Mouse (Mus musculus): ENCODE results near the gene Hspa1l.
A peak's percentile ranks its signal among the peaks of the same experiment; 100 is the strongest.
"Not testable (repeated sequence)": the region's sequence is repeated elsewhere in the genome, so short reads cannot be mapped to it uniquely, and the experiment has no call there.

Hspa1l gene

DNA sequence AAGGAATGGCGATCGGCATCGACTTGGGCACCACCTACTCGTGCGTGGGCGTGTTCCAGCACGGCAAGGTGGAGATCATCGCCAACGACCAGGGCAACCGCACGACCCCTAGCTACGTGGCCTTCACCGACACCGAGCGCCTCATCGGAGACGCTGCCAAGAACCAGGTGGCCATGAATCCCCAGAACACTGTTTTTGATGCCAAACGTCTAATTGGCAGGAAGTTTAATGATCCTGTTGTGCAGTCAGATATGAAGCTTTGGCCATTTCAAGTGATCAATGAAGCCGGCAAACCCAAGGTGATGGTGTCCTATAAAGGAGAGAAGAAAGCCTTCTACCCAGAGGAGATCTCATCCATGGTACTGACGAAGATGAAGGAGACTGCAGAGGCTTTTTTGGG lies 4.5 kb downstream of the Hspa1l start:
- DNase-seq = no peak

DNA sequence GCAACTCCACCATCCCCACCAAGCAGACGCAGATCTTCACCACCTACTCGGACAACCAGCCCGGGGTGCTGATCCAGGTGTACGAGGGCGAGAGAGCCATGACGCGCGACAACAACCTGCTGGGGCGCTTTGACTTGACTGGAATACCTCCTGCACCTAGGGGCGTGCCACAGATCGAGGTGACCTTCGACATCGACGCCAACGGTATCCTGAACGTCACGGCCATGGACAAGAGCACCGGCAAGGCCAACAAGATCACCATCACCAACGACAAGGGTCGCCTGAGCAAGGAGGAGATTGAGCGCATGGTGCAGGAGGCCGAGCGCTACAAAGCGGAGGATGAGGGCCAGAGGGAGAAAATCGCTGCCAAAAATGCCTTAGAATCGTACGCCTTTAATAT lies 5.7 kb downstream of the Hspa1l start:
- no peak for DNase-seq

DNA sequence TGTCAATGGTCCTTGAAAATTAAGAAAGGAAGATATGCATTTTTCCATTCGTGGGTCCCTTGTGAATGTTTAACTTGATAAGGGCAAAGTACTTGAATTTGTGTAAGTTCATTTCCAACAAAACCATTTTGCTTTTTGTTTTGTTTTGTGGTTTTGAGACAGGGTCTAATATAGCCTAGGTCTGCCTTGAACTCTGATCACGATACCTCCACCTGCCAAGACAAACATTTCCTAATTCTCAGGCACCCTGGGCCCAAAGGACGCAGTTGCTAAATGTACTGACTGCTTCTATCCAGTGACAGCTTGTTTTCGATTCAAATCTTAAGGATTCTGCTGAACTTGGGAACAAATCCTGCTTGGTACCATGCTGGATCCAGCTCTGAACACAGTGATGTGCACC lies 7.1 kb downstream of the Hspa1l start:
- DNase-seq = no peak

DNA sequence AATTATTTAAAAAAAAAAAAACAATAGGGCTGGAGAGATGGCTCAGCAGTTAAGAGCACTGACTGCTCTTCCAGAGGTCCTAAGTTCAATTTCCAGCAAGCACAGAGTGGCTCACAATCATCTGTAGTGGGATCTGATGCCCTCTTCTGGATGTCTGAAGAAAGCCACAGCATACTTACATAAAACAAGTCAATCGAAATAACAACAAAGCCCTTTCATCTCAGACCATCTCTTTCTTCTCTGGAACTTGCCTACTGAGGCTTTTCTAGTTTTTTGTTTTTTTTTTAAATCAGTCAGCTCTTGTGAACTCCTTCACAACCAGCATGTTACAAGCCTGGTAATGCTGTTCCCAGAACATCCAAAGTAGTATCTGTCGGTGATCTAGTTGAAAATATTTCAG lies 8.2 kb downstream of the Hspa1l start:
- peak; percentile 54 to 63 for DNase-seq

DNA sequence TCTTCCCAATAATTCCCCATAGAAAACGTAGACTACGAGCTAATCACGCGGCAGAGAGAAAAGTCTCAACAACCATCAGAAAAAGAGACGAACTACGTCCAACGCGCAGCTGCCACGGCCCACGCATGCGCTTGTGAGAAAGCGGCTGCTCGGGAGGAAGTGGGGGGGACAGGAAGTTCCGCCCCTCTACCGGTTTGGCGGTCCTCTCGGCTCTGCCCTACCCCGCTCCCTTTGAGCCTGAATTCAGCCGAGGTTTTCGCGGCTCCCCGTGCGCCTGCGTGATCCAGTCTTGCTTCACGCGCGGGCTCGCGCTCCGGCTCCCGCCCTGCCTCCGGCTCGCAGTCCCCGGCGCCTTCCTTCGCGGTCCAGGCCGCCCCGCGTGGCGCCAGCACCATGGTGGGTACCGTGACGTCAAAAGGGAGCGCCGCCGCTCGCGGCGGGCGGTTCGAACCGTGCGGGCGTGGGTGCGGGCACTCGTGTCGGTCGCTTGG lies 9.2 kb downstream of the Hspa1l start, which contains the start of gene Lsm2:
Lsm2 (plus strand) TSS at position 173 of the 491 bp plus-strand sequence.
- peak; percentile 92 to 96 for DNase-seq

DNA sequence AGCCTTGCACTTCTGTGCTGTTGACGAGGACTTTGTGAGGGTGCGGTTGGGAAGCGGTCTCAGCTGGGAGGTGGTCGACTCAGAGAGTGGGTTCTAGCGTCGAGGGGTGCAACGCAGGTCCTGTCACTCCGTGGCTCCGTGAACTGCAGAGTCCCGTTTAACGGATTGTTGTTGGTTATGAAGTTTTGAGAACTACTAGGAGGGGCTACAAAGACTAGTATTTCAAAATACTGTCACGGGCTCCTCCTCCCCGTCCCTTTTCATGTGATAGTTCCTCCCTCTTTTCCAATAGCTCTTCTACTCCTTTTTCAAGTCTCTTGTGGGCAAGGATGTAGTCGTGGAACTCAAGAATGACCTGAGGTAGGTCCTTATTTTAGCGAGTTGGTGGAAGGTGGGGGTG lies 9.8 kb downstream of the Hspa1l start:
- no peak for DNase-seq

DNA sequence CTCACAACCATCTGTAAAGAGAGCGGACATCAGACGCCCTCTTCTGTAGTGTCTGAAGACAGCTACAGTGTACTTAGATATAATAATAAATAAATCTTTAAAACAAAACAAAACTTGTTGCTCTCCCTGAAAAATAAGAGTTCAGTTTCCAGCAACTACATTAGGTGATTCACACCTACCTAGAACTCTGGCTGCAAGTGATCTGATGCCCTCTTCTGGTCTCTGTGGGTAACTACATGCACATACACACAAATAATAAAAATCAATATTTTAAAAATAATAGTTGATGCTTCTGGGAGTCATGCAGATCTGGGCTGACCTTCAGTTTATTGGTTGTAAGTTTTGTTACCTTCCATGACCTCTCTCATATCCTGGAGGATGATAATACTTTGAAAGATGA lies 11.7 kb downstream of the Hspa1l start:
- peak in 1 of 2 experiments; percentile 50 for DNase-seq

DNA sequence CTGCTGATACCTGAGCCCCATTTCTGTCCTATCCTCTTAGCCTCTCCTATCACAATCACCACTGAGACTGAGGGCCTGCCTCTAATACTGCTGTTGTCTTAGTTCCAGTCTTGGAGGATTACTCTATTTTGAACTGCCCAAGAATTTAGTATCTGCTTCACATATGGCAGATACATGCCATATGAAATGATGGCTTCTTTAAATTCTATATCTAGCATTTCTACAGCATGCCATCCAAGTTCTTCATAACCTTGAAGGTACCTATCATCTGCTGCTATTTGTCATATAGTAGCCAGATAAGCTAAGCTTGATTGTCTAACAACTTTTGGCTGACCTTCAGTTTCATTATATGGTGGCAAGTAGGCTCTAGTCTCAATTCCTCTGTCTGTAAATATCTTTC lies 22.2 kb downstream of the Hspa1l start:
- DNase-seq = no peak

DNA sequence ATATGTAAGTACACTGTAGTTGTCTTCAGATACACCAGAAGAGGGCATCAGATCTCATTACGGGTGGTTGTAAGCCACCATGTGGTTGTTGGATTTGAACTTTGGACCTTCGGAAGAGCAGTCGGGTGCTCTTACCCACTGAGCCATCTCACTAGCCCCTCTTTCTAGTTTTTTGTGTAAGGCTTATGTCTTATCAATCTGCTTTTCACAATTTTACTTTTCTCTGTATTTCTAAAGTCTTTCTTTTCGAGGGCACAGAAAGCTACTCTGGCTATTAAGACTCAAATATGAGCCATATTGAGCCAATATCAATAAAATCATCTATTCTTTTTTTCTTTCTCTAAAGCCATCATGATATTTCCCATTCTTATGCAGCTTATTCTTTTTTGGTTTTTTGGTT lies 22.7 kb downstream of the Hspa1l start:
- peak in 1 of 2 experiments; percentile 15 for DNase-seq

DNA sequence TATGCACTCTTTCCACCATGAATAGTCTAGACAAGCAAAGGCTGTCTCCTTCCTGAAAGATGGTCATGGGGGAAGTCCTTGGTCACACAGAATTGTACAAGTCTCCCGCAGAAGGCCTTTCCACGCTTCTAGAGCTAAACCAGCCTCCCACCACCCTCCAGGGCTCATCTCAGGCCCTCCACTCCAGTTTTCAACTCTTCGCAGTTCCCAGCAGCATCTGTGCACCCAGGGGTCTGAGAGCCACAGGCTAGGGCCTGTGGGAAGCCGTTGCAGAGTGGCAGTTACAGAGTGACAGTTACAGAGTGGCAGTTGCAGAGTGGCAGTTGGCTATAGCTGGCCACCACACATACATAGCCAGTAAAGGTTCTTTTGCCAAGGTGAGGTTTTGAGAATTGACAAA lies 23.4 kb downstream of the Hspa1l start:
- peak in 1 of 2 experiments; percentile 16 for DNase-seq

DNA sequence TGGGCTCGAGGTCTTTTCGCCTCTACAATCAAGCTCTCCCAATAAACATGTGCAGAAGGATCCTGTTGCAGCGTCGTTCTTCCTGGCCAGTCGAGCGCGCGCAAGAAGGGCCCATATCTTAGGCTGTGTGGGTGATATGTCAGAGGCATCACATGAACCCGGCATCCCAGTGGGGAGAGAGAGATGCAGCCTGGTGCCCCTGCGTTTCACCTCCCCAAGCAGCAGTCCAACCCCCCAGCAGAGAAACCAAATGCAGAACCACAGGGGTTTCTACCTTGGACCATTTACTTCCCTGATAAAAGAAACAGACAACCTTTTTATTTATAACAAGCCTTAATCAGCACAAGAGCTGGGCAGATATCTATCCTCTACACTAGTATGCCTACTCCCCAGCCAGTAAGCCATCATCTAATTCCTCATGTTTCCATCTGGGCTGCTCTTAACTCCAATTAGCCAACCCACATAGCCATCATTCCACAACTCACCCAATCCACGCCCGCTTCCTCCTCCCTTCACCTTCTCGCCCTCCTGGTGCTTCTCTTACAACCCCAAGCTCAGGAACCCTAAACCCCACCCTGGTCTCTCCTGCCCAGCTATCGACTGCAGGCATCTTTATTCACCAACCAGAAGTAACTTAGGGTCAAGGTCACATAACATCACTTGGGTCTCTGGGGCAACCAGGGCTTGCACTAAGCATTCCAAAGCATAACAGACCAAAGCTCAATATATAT lies 24.1 kb downstream of the Hspa1l start:
- peak in 1 of 2 experiments; percentile 26 for DNase-seq

DNA sequence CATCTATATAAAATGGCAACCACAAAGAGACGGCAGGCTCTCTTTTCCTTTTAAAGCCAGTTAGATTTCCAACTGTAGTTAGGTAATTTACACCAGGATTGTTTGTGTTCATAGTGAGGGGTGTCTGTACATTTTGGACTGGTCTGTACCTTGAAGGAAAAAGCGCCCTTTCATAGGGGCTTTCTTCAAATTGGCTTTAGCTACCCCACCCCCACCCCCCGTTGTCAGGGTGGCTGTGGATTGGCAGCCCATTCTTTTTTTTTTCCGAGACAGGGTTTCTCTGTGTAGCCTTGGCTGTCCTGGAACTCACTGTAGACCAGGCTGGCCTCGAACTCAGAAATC lies 24.6 kb downstream of the Hspa1l start:
- peak in 1 of 2 experiments; percentile 15 for DNase-seq

DNA sequence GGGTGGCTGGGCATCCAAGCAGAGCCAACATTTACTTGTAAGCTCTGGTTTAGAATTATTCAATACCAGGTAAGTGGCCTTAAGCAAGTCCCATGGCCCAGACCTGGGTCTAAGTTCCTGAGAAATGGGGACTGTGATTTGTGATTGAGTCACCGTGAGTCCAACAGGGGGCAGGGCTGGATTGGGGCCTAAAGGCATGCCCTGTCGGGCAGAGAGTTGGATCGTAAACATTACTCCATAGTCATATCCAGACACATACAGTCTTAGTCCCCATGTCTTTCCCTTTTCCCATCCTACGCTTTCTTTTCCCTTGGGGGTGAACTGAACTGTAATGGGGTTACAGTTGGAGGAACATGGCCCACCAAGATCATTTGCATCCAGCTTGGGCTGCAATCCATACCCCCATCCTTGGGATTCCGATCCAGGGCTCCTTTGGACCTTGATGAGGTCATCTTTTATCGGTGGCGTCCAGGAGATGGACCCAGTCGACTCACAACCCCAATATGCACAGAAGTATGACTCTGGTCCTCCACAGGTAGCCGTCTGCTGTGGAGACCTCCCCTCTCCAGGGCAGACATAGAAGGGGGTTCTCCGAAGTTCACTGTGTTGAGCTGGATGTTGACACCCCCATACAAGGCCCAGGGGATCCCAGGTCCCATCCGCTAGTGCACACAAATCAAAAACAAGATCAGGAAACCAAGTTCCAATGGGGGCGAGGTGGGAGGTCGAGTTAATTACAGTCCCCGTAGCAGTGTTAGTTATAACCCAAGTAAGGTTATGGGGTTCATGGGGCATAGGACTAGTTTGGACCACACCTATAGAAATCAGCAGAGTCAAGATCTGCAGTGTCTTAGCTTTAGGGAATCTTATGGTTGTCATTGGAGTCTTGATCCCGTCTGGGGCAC lies 26.3 kb downstream of the Hspa1l start:
- DNase-seq = no peak

DNA sequence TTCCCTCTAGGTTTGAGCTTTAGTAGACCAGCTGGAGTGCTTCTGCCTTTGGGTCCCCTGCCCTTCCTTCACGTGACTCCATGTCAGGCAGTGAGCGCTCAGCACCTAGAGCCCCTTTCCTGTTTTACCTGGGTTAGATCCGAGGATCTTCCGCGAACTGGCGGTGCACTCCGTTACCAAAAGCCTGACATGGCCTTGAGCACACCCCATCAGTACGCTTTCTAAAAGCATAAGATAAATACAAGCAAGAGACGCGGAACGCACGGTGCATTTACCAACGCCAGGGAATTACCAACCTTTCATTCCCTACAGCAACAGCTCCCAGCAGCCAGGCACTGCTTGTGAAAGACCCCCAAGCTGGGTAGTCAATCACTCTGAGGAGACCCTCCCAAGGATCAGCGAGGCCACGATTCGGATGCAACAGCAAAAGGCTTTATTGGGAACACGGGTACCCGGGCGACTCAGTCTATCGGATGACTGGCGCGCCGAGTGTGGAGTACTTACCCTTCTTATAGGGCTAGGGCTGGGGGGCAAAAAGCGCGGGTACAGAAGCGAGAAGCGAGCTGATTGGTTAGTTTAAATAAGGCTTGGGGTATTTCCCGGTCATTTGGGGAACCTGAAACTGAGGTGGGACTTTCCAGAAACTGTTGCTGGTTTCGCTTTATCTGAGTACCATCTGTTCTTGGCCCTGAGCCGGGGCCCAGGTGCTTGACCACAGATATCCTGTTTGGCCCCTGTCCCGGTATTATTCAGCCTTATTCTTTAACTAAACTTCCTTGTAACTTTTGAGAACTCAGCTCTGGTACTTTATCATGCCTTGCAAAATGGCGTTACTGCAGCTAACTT lies 27.6 kb downstream of the Hspa1l start:
- DNase-seq = not testable (repeated sequence)

DNA sequence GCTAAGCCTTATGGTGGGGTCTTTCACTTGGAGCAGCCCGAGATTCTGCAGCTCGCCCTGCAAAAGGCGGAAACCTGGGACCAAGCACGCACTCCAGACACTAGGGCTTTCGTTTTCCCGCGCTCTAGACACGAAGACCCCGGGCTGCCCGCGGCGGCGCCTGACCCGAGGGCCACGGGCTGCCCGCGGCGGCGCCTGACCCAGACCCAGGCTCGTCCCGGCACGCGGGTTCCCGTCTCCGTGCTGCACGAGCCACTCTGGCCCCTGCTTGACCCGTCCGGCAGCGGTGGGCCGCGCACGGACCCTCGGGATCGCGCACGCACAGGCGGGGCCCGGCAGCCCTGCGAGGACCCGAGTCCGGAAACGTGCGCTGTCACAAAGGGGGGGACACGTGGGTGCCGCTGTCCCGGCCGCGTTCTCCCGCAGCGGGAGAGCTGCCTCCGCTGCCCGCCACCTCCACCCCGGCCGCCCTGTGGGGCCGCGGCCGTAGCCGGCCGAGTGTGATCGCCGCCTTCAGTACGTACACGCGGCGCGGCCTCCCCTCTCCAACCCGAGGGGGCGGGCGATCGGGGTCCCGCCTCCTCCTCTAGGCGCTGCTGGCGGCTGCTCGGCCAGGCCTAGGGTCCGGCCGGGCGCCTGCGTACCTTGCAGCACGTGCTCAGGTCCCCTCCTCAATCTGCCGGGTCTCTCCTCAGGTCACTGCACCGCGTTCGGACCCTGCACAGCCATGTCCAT lies 28.4 kb downstream of the Hspa1l start, which contains the start of gene Vars:
Vars (plus strand) TSS at position 271 of the 735 bp plus-strand sequence.
- peak; percentile 85 to 93 for DNase-seq

DNA sequence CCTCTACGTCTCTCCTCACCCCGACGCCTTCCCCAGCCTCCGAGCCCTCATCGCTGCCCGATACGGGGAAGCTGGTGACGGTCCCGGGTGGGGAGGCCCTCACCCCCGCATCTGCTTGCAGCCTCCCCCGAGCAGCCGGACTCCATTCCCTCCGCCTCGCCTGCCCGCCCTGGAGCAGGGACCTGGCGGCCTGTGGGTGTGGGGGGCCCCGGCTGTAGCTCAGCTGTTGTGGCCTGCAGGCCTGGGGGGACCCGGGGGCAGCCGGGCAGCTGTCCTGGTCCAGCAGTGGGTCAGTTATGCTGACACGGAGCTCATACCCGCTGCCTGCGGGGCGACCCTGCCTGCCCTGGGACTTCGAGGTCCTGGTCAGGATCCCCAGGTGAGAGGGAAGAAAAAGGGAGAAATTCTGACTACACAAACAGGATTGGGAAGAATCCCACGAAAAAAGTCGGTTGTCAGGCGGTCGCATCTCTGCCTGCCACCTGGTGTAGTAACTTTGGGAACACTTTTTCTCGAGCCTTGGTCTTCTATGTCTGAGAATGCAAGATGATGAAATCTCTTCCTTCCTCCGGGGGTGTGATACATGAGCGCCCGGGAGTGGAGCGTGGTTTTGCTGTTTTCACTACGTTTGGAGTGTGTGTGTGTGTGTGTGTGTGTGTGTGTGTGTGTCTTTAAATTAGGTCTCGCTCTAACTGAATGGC lies 29.1 kb downstream of the Hspa1l start:
- DNase-seq = no peak

DNA sequence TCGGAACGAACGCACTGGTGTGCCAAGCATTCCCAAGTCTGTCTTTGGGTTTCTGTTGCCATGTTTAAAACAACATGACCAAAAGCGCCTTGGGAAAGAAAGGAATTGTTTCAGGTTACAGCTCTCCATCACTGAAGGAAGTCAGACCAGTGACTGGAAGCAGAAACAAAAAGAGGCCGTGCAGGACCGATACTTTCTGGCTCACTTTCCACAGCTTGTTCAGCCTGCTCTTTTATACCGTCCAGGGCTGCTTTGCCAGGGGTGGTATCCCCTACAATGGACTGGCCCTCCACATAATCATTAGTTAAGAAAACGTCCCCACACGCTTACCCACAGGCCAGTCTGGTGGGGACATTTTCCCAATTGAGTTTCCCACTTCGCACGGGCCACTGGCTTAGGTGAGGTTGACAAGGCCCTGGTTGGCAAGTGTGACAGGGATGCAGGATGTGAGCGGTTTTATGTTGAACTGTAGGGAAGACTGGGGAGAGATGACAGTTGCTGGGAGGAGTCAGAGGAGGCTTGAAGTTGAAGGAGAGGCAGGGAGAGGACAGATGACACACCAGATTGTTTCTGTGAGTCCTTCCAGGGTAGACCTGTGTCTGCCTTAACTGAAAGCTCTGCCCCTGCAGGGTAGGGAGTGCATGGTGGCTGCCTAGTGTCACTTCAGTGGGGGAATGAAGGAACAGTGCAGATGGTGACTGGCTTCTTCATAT lies 29.8 kb downstream of the Hspa1l start:
- DNase-seq = no peak

DNA sequence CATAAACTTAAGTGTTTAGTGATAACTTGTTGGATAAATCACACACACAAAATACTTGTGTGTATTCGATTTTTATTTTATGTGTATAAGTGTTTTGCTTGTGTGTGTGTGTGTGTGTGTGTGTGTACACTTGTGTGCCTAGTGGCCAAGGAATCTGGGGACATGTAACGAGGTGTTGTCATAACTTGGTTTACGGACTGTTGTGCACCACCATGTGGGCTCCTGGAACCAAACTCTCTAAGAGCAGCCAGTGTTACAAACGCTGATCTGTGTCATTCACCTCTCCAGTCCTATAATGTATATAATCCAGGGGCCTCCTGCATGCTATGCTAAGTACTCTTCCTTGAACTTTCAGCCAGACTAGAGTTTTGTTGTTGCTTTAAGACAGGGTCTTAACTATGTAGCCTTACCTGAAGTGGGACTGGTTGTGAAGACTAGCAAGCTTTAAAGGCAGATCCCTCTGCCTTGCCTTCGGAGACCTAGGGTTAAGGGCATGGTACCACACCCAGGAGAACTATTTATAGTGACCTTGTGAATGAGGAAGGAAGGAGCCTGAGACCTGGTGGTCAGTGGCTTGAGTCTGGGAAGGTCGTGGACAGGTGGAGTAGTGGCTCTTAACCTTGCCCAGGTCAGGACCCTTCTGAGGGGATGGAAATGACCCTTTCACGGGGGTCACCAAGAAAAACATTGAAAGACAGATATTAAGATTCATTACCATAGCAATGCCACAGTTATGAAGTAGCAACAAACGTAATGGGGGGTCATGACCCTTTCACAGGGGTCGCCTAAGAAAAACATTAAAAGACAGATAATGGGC lies 30.7 kb downstream of the Hspa1l start:
- DNase-seq = no peak

DNA sequence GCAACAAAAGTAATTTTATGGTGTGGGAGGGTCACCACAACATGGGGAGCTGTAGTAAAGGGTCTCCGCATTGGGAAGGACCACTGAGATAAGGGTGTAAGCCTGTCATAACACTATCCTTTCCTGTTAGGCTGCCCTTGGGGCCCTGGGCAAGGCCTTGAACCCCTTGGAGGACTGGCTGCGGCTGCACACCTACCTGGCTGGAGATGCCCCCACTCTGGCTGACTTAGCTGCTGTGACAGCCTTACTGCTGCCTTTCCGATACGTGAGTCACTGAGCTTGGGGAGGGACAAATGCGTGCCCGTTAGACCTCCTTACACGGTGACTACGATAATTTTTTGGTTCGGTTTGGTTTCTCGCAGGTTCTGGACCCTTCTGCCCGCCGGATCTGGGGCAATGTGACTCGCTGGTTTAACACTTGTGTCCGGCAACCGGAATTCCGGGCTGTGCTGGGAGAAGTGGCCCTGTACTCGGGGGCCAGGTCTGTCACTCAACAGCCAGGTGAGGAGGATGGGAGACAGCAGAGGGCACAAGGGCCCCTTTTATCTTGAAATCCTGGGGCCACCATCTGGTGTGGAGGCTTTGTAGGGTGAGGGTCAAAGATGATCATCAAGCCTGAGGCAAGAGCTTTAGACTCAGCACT lies 31.7 kb downstream of the Hspa1l start:
- DNase-seq = no peak
